Mouse (Mus musculus) gastrocnemius, postnatal 10 days (tissue): ENCODE measurements around the gene Notch2. TPM values are rescaled to one million over a fixed set of nuclear protein-coding genes. Genes with fewer than 3 reads are reported as not detected.

Experiments
- DNase-seq: peaks from one replicate; pipeline ENCODE4 v3.0.0; 2021; ENCODE audit warnings: mixed read lengths
- total RNA-seq, 2 experiments: library from RNA; stranded (reverse); gene quantifications; 2 replicates each; pipeline ENCODE4 v1.2.3; 2021

Notch2 gene
- total RNA-seq, 2 experiments from 2014 or later, result 32.0 to 42.1 TPM

DNA sequence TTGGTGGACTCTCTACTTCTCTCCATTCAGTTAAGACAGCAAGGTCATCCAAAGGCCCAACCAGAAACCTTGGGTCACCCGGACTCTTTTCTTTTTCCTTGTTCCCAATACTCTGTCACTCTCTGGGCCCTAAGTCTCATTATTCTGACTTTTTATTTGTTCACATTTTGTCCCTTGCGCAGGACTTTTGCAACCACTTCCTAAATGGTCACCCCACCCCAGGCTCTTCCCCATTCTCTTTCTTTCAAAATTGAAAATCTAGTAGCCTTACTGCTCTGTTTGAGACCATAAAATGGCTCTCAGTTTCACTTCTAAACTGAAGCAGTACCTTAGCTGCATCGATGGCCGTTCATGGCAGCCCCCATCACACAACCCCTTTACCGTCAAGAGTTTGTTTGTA, 18.5 kb upstream of the Notch2 start:
- DNase-seq, result no peak

DNA sequence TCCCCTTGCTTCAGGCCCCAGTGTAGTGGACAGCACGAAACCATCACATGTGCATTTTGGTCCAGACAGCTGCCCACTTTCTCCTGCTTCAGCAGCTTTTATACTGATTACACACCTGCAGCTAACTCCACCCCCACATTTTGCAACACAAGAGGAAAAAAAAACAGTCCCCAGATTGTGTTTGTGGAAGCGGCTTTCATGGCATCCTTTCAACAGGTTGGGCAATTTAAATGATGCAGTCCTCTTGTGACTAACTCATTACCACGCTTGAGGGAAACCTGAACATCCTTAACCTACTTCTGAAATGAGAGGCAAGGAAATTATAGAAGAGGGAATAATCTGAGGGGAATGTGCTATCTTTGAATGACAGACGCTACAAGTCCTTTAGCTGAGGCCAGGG, 15.0 kb upstream of the Notch2 start:
- no peak for DNase-seq

DNA sequence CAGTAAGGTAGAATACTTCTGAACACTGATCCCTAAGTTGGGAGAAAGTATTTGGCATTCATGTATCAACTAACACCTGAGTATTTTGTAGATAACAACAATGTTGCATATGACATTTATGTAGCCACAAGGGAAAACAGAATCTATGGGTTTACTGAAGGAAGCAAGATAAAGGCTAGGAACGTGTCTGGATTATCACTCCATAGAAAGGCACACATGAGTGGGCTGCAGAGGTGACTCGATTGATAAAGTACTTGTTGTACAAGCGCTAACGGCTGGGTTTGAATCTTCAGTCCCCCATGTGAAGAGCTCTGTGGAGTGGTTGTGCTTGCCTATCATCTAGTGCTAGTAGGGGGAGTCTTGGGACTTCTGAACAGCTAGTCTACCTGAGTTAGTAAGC, 9.8 kb upstream of the Notch2 start:
- no peak for DNase-seq

DNA sequence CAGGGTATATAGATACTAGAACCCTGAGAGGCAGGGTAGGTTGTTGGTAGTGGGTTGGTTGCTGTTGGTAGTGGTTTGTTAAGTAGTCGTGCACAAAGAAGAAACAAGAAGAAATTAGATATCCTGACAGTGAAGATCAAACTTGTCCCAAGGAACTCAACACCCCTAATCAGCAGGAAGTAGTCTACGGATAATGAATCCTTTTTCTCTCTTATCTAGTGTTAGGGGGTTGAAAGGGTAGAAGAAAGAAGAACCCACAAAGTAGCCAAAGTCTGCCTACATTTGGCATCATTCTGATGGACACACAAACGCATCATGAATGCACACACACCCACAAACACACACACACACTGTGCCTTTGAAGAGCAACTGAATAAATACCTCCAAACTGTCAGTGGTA, 9.1 kb upstream of the Notch2 start:
- DNase-seq, result no peak

DNA sequence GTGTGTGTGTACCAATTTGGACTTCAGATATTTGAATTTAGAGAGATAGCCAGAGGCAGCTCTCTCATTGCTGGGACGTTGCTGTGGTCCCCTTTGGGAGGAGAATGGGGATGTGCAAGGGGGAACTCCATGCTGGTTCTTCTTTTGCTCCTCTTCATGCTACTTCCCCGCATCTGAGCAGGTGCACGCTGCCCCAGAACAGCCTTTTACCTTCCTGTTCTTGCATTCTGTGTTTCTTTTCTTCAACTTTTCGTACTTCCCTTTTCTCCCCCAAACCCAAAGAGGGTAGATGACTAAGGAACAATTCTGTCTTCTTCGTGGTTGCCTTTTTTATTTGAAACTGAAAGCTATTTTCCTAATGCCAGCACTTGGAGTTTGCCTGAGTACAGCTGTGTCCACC, 8.0 kb upstream of the Notch2 start:
- DNase-seq, result no peak

DNA sequence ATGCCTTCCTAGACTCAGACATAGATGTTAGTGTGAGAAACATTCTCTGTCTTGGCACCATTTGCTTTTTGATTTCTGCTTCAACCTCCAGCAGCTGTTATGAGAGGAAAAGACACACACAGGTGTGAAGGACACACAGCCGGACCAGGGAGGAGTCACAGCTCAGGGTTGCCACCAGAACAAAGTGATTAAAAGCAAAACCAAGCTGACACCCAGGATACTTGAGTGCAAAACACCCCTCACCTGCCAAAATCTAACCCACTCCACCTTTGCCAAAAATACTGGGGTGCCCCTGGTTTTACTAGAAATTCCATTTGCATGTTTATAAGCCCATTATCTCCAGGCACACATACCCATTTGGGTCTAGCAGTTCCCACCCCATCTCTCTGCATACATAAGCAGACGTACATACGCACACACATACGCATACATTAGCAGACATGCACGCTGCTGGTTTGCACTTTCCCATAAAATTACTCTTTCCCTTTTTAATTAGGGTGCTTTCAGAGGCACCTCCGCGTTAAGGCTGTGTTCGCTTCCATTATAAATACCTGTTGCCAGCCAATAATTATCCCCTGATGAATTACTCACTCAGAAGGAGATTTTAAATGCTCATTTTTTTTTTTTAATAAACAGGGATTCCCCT, 7.2 kb upstream of the Notch2 start:
- no peak for DNase-seq

DNA sequence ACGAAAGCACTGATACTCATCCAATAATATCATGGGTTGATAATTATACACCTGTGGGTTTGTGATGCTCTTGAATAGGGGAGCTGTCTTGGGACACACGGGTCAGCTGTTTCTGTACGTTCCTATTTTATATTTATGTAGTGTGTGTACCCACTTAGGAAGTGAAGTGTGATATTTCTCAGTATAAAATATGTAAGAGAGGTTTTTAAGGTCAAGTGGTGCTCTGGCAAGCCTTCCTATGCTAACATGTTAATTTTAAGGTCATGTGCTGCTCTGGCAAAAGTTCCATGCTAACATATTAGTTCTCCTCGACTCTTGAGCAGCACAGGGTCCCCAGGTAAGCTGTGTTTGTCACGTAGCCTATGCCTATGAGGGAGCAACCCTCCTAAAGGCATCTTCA, 6.4 kb upstream of the Notch2 start:
- no peak for DNase-seq

DNA sequence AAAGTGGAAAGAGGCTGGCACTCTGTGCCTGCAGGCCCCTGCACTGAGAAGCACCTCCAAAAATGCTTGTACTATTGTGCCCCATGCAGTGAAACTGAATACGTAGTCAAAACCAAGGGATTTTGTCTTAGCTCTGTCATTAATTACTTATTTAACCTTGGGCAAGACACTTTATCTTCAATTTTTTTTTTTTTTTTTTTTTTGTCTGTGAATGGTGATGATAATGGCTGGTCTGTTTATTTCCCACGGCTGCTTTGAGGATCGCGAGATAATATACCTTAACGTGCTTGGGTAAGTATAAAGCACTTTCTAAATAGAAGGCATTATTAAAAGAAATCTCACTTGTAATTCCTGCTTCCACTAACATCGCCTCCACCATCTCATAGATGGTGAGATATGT, 5.2 kb upstream of the Notch2 start:
- DNase-seq, result no peak

DNA sequence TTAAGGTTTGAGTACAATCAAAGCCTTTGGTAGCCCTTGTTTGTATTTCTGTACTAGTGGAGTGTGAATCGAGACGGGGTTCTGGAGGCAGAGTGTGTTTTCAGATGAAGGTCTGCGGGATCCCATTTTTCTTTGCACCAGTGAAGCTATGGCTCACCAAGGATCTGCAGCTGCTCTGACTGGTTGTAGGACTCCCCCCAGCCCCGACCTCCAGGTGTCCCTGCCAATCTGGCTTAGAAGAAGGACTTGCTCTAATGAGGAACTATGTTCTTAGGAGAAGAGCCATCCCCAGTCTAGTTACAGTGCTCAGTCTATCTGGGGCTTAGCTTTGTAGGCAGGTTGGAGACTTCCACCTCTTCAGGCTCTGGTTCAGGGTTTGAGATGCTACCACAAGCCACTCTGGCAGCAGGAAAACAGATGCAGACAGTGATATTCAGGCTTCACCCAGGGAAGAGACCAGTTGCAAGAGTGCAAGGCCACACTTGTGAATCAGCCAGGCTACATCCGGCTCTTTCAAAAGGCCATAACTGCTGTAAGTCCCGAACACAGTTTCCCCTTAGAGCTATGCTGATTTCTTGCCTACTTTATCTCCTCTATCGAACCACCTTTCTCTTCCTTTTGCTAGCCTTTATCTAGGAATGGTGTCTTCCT, 4.0 kb upstream of the Notch2 start:
- no peak for DNase-seq

DNA sequence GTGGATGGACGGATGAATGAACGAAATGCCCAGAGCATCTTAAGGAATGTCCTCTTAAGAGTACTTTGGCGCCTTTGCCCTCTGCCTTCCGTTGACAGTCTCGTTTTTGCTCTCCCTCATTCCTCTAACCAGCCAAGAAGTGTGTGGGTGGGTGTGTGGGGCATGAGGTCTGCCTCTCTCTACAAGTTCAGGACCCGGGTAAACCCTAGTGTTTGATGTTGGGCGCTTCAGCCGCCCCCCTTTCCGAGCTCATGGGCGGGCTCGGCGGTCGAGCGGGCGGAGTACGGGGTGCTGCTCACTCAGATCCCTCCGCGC, 284 bp upstream of the Notch2 start:
- DNase-seq, result no peak

DNA sequence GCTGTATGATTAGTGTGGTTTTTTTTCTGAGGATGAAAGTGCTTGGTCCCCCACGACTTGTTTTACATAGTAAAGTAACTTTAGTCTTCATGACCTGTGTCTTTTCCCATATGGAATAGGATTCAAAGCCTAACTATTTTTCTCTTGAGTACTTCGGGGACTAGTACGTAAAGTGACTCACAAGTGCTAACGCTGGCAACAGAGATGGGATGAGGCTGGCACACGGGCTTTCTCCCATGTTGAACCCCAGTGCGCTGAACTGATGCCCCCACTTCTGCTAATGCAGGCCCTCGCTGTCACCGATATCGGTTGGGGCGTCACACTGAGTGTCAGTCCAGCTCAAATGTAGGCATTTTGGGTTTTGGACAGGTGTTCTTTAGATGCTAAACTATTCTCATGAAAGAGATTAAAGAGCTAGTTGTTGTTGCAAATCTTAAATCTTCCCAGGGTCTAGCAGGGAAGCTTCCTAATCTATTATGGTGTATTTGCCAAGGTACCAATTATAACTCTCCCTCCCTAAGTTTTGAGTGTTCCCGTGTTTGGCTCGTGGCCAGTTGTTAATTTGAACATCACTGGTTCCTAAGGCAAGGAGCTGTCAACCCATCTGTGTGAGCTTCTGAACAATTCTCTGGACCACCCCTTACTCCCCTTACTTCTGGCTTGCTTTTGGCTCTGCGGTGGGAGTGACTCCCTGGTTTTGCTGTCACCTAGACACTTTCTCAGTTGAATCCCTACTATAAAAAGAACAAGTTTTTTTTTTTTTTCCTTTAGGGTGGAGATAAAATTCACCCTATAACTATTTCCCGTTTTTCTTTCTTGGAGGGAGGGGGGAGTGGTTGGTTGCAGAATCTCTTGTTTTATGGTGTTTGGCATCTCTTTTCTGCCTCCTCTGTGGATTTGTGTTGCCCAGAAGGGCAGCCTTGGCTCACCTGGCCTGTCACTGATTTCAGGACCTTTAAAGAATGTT, 2.2 kb downstream of the Notch2 start:
- DNase-seq, result no peak

DNA sequence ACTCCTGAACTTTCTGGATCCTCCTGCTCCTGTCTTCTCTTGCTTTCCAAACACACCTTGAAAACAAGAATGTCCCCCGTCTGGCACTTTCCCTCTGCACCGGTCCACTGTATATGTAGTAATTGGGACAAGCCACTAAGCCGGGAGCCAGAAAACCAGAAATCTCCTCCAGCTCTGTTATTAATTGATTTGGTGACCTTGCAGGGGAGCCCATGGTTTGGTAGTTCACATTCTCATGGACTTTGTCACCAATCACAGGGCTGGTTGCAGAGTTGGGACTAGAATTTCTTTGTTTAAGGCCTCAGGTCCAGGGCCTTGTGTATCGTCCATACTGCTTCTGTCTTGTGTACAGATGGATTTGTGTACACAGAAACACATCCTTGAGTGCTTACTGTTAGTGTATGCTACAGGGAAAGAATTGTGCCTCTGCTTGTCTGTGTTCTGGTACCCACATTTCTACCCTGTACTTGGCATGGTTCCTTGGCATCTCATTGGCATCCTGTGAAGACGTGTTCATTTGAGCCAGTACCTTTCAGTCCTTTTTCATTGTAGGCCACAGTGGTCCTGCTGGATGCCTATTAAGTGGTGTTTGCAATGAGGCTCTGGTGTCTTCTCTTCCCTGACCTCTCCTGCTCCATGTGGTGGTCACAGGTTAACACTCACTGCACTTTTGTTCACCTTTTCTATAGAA, 3.7 kb downstream of the Notch2 start:
- DNase-seq, result no peak

DNA sequence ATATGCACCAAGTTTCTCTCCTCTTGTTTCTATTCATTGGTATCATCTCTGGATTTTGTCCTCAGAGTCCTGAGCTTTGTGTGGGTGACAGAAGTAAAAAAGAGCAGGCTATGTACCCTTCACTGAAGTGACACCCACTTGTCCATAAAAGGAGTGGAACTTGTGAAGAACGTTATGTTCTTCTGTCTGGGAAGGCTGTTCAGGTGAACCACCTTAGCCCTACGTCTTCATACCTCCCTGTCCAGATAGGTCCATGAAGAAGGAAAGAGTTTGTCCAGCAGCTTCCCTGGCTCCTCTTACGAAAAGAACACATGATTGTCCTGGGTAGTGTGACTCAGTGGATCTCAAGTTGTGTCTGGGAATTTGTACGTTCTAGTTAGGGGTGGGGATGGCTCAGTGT, 4.9 kb downstream of the Notch2 start:
- DNase-seq, result no peak

DNA sequence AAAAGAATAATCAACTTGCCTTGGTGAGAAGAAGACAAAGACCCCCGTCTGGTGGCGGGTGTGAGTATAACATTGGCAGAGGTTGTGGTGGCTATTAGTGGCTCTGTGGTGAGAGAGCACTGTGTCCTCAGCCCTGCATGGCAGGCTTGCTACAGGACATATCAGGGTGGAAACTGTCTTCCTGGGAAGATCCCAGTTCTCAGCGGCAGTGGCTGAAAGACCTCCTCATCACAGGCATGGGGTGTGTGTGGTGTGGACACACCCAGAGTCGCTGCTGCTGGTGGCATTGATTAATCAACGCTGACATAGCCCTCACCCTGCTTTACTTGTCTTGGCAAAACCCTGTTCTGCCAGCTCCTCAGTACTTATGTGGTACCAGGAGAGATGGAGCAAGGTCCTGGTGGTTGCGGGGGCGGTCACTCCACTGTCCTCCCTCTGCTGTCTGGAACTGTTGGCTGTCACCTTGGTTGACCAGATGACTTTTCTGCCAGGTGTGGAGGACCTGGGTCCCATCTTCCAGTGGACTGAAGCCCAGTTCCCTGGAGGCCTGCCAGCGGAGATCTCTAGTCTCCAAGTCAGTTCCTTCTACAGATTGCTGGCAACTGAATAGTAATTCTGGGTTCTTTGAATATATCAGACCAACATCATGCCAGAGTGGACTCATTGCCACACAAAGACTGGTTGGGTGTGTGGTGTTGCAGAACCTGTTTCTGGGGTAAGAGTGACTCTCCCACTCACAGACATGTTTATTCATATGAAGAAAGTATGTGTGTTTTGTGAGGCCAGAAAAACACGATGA, 7.3 kb downstream of the Notch2 start:
- DNase-seq, result peak; percentile 55

DNA sequence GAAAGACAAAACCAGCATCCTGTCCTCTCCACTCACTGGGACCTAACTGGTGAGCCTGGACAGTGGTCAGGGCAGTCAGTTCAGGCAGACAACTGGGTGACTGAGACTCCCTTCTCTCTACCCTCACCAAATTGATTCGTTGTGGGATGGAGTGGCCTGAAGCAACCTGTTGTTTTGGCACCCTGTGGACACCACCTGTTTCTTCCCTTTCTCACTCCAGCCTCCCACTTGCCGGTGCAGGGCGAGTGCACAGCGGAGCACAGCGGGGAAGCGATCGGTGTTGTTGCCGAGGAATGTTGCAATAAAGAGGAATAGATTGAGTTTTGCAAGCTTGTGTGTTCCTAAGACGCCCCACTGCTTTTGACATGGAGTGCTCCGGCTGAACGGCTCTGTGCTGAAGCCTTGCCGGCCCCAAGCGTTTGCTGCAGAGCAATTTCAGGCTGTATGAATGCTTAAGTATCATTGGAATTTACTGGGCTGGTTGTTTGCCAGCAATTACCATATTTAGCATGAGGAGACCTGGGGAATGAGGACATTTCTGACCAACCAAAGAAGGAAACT, 11.0 kb downstream of the Notch2 start:
- peak; percentile 49 for DNase-seq

DNA sequence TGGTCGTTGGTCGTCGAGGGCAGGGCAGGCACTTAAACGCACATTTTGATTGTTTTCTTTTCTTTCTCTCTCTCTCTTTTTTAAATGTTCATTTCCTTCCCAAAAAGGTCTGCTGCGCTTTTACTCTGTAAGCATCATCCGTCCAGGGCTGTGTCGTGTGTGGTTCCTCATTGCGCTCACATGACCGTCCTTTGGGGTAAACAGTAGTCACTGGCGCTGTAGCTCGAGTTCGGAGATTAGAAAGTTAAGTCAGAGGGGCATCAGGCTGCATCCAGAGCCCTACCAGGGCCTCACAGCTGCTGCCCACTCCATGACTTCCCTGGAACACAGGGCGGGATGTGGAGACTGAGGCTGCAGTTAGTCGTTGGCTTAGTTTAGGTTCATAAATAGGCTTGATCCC, 12.2 kb downstream of the Notch2 start:
- DNase-seq, result no peak

DNA sequence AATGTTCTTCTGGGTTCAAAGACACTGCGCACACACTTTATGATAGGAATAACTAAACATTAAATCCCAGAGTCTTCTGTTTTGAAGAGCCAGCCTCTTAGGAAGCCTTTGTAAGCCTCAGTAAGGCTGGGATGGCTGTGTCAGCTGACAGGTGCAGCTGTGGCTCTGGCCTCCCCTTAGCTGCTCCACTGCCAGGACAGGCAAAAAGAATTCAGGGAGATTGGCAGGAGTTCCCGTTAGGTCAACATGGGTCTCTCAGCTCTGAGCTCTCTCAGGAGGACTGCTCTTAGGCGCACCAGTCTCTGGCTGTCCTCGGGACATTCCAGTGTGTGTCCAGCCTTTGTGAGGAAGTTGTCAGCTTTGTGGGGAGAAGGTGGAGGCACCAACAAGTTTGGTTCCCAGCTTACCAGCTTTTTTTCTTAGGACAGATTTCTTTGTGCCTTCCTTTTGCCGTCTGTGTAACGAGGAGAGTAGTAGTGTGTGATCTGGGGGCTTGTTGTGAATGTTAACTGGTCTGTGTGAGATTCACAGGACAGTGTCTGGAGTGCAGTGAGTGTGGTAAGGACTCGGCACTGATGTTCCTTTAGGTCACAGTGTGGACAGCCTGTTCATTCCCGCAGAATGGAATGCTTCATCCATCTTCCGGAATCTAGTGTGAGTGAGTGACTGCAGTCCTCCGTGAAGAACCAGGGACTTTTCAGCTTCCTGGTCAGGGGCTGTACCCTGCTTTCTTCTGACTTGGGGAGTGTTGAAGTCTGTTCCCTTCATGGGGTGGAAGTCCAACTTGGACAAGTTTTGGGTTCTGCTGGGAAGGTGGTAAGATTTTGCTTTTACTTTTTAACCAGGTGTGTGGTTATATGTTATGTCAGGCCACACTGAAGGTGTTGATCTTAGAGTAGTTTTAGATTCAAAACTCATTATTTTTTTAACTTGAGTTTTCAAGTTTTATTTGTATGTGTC, 12.9 kb downstream of the Notch2 start:
- DNase-seq, result peak; percentile 50

DNA sequence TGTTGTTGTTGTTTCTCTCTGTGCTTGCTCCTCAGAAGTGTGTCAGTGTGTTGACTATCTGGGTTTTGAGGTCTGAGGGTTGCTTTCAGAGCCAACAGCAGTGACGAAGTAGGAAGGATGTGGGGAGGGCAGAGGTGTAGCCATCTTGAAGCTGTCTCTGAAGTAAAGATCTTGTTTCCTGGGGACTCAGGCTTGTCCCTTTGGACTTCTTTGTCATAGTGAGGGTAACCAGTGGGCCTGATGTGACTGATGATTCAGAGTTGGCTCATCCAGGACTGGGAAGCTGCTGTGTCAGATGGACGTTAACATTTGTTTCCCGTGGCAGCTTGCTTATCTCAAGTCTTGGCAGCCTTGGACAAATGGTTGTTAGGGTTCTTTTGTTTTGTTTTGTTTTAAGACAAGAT, 14.0 kb downstream of the Notch2 start:
- no peak for DNase-seq

DNA sequence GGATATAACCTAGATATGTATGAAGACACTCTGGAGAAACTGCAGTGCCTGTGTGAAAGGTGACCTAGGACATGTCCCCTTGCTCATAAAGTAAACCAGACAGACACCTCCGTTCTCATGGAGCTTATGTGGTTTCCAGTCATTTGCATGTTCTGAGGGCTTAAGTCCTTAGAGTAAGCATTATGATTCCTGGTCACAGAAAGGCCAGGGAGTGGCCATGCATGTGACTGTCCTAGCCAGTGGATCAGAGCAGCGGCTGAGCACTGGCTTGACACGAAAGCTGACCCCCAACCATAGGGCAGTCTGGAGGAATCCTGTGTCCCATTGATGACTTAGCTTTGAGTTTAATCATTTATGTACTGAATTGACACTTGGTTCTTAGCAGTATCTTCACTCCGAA, 14.7 kb downstream of the Notch2 start:
- DNase-seq, result no peak

DNA sequence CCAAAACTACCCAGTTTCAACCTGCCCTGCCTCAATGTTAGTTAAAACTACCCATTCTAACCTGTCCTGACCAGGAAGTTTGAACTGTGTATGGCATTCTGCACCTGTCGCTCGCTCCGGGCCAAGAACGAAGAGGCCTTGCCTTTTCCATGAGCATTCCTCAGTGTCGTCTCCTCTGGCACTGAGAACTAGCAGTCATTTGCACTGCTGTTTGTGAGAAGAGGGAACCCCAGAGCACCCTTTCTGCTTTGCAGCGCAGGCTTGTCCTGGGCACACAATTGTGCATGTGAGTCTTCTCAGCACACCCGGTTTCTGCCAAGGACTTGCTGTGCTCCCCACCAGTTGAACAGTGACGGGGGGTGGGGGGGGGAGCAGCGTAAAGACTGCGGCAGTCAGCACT, 15.6 kb downstream of the Notch2 start:
- DNase-seq, result no peak
